Mouse (Mus musculus): ENCODE data around the gene Tbc1d24. TPM values are rescaled to one million over a fixed set of nuclear protein-coding genes. Genes with fewer than 3 reads are reported as not detected.
A peak's percentile ranks its signal among the peaks of the same experiment; 100 is the strongest.
"Not testable (repeated sequence)": the region's sequence is repeated elsewhere in the genome, so short reads cannot be mapped to it uniquely, and the experiment has no call there.

Tbc1d24 gene
- polyA plus RNA-seq, 1 experiment from 2014 or later: 9.2 TPM

GRCm38 (mm10) chr17:24151382-24151781, 54.0 kb downstream of the Tbc1d24 start:
- CTCF ChIA-PET: interaction anchor here (1.1 to 3.3 kb wide), 2 partner anchors 10 to 14 kb away, joined by 3 to 11 read pairs; partner anchors contain the start of gene Amdhd2
- TF ChIP-seq CTCF (IDR thresholded peaks at IDR 0.05): no peak
- H3K27me3 ChIP-seq: no peaks in the 10 kb centered on the region
- ATAC-seq: no peak
- in situ Hi-C loops (cut with MboI; ENCODE audit: low pct_unique_long_range_greater_than_20kb): no loop called here
- POLR2A ChIA-PET: interaction anchor here (0.6 to 2.8 kb wide), 3 partner anchors 10 to 196 kb away, joined by 4 to 16 read pairs (median 5); partner anchors contain the start of gene Amdhd2
- DNase-seq (ENCODE audit: low read depth, low spot score): no peak

GRCm38 (mm10) chr17:24150824-24151223, 54.5 kb downstream of the Tbc1d24 start, which contains the start of gene Pdpk1:
Gene Pdpk1, minus strand, starts transcription at chr17:24150924.
- no peak for TF ChIP-seq CTCF (IDR thresholded peaks at IDR 0.05)
- in situ Hi-C loops (cut with MboI; ENCODE audit: low pct_unique_long_range_greater_than_20kb): no loop called here
- H3K27me3 ChIP-seq: no peaks in the 10 kb centered on the region
- ChIA-PET CTCF (interaction anchor here (0.8 to 3.3 kb wide), 3 partner anchors 11 to 36 kb away, joined by 3 to 11 read pairs (median 3); partner anchors contain the start of gene Amdhd2), POLR2A (interaction anchor here (0.6 to 1.3 kb wide), 2 partner anchors 9 to 196 kb away, joined by 4 to 5 read pairs; no protein-coding TSS in a partner anchor)
- no peak for ATAC-seq
- no peak for DNase-seq (ENCODE audit: low read depth, low spot score)

GRCm38 (mm10) chr17:24149421-24149820, 55.9 kb downstream of the Tbc1d24 start:
- ChIA-PET CTCF (no interaction called here), POLR2A (no interaction called here)
- ATAC-seq (no peak), DNase-seq (ENCODE audit: low read depth, low spot score) (no peak)
- H3K27me3 ChIP-seq: no peaks in the 10 kb centered on the region
- no peak for TF ChIP-seq CTCF (IDR thresholded peaks at IDR 0.05)
- in situ Hi-C loops (cut with MboI; ENCODE audit: low pct_unique_long_range_greater_than_20kb): no loop called here

GRCm38 (mm10) chr17:24142897-24143296, 62.5 kb downstream of the Tbc1d24 start:
- H3K27me3 ChIP-seq: no peaks in the 10 kb centered on the region
- POLR2A ChIA-PET: no interaction called here
- TF ChIP-seq CTCF (IDR thresholded peaks at IDR 0.05): no peak
- DNase-seq (ENCODE audit: low read depth, low spot score) (no peak), ATAC-seq (no peak)
- in situ Hi-C loops (cut with MboI; ENCODE audit: low pct_unique_long_range_greater_than_20kb): no loop called here
- CTCF ChIA-PET: no interaction called here

- DNase-seq (ENCODE audit: low read depth, low spot score) (peak; percentile 71), ATAC-seq (peak; percentile 96)
- H3K27me3 ChIP-seq: no peaks in the 10 kb centered on the region
- in situ Hi-C loops (cut with MboI; ENCODE audit: low pct_unique_long_range_greater_than_20kb): no loop called here
- no peak for TF ChIP-seq CTCF (IDR thresholded peaks at IDR 0.05)
- POLR2A ChIA-PET: interaction anchor here (1.3 to 1.4 kb wide), 2 partner anchors 10 to 13 kb away, joined by 4 read pairs; partner anchors contain the start of gene Pdpk1
- CTCF ChIA-PET: no interaction called here
Measured at GRCm38 (mm10) chr17:24141425-24141920, 63.9 kb downstream of the Tbc1d24 start.

GRCm38 (mm10) chr17:24140845-24141424, 64.4 kb downstream of the Tbc1d24 start:
- no peaks in the 10 kb centered on the region for H3K27me3 ChIP-seq
- DNase-seq (ENCODE audit: low read depth, low spot score): no peak
- TF ChIP-seq CTCF (IDR thresholded peaks at IDR 0.05): no peak
- peak; percentile 71 for ATAC-seq
- POLR2A ChIA-PET: interaction anchor here (1.3 to 1.4 kb wide), 2 partner anchors 10 to 13 kb away, joined by 4 read pairs; partner anchors contain the start of gene Pdpk1
- CTCF ChIA-PET: no interaction called here
- in situ Hi-C loops (cut with MboI; ENCODE audit: low pct_unique_long_range_greater_than_20kb): no loop called here

- no peak for TF ChIP-seq CTCF (IDR thresholded peaks at IDR 0.05)
- DNase-seq (ENCODE audit: low read depth, low spot score): no peak
- no peak for ATAC-seq
- H3K27me3 ChIP-seq: no peaks in the 10 kb centered on the region
- ChIA-PET CTCF (no interaction called here), POLR2A (interaction anchor here (1.1 to 1.3 kb wide), 2 partner anchors 12 to 23 kb away, joined by 4 read pairs; no protein-coding TSS in a partner anchor)
- in situ Hi-C loops (cut with MboI; ENCODE audit: low pct_unique_long_range_greater_than_20kb): no loop called here
Measured at GRCm38 (mm10) chr17:24139968-24140367, 65.4 kb downstream of the Tbc1d24 start.

GRCm38 (mm10) chr17:24139256-24139655, 66.1 kb downstream of the Tbc1d24 start:
- POLR2A ChIA-PET: interaction anchor here (0.7 to 1.1 kb wide), 2 partner anchors 22 to 103 kb away, joined by 3 to 4 read pairs; no protein-coding TSS in a partner anchor
- no peaks in the 10 kb centered on the region for H3K27me3 ChIP-seq
- in situ Hi-C loops (cut with MboI; ENCODE audit: low pct_unique_long_range_greater_than_20kb): no loop called here
- no peak for TF ChIP-seq CTCF (IDR thresholded peaks at IDR 0.05)
- CTCF ChIA-PET: no interaction called here
- ATAC-seq: no peak
- no peak for DNase-seq (ENCODE audit: low read depth, low spot score)

GRCm38 (mm10) chr17:24137226-24137880, 68.0 kb downstream of the Tbc1d24 start:
- CTCF ChIA-PET: no interaction called here
- ATAC-seq (no peak), DNase-seq (ENCODE audit: low read depth, low spot score) (no peak)
- TF ChIP-seq CTCF (IDR thresholded peaks at IDR 0.05): no peak
- POLR2A ChIA-PET: no interaction called here
- in situ Hi-C loops (cut with MboI; ENCODE audit: low pct_unique_long_range_greater_than_20kb): no loop called here
- H3K27me3 ChIP-seq: no peaks in the 10 kb centered on the region

- ATAC-seq (no peak), DNase-seq (ENCODE audit: low read depth, low spot score) (no peak)
- in situ Hi-C loops (cut with MboI; ENCODE audit: low pct_unique_long_range_greater_than_20kb): no loop called here
- no peaks in the 10 kb centered on the region for H3K27me3 ChIP-seq
- TF ChIP-seq CTCF (IDR thresholded peaks at IDR 0.05): no peak
- CTCF ChIA-PET: no interaction called here
- POLR2A ChIA-PET: no interaction called here
Measured at GRCm38 (mm10) chr17:24134062-24134461, 71.3 kb downstream of the Tbc1d24 start.

GRCm38 (mm10) chr17:24132919-24133318, 72.4 kb downstream of the Tbc1d24 start:
- DNase-seq (ENCODE audit: low read depth, low spot score); H3K27me3 ChIP-seq; POLR2A ChIA-PET; in situ Hi-C loops (cut with MboI; ENCODE audit: low pct_unique_long_range_greater_than_20kb); ATAC-seq: not testable (repeated sequence)
- CTCF ChIA-PET: interaction anchor here (1.7 kb wide), 1 partner anchor 10 kb away, joined by 5 read pairs; no protein-coding TSS in a partner anchor

All from Patski (cell line).